Mouse (Mus musculus): Measurements from ENCODE around the gene Nudt17.
"Not testable (repeated sequence)": the region's sequence is repeated elsewhere in the genome, so short reads cannot be mapped to it uniquely, and the experiment has no call there.

Nudt17 gene

DNA sequence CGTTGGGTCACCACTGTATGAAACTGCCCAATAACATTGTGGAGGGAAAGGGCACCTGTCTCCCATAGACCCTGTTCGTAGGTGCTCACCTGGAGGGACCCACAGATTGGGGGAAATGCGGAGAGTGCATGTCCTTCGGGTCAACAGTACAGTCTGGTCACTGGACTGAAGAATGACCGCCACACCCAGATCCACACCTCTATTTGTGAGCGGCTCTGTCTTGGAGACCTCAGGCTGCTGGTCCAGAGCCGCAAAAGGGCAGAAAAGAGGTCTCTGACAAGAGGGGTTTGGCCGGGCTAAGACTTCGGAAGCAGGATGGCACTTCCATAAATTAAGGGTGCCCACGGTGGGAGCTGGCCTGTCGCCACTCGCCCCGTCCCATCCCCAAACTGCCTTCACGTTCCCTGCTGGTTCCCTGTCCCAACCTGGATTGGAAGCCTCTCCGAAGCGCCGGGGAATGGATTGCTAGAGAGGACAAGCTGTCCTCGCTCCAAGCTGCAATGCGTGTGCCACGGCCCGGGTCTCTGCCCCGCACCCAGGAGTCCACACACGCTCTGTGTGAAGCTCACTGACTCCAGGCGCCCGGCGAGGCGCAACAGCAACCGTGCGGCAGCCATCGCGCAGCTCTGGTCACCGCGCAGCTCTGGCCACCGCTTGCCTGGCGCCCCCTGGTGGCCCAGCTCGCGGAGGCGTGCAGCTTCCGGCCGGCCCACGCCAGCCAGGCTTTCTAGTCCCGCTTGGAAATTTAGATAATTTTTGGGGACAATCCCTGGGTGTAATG lies at the start of gene Nudt17:
Nudt17 (minus strand) TSS at position 660 of the 781 bp plus-strand sequence.
- DNase-seq (ENCODE audit: low read depth, low spot score): no peak

DNA sequence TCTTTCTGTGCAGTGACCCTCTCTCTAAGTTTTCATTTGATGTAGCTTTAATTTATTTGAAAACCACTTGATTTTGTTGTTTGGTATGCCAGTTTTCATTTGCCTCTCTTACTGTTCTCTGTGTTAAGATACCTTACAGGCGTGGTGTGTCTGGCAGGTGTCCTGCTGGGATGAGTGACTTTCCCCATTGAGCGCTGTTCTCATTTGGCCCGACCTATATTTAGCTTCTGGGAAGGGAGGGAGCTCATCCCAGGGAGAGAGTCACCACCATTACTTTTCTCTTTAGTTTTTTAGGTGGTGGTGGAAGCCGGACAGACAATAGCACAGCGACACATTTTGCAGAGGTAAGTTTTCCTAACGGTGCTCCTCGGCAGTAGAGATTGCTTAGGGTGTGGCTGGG lies 49.3 kb upstream of the Nudt17 start:
- no peak for DNase-seq (ENCODE audit: low read depth, low spot score)

DNA sequence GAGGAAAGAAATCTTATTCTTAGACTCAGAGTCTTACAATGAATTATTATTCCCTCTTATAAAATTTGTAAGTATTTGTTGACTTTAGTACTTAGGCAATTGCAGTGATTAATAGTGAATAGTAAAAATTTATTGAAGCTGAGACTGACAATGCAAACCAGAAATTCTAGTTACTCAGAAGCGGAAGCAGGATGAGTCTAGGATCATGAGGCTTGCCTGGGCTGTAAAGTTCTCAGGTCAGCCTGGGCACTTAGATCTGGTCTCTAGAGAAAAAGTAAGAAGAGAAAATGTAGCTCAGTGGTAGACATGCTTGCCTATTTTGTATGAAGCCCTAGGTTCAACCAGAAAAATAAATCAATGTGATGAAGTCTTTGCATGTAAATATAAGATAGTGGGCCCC lies 47.6 kb upstream of the Nudt17 start:
- DNase-seq (ENCODE audit: low read depth, low spot score): no peak

DNA sequence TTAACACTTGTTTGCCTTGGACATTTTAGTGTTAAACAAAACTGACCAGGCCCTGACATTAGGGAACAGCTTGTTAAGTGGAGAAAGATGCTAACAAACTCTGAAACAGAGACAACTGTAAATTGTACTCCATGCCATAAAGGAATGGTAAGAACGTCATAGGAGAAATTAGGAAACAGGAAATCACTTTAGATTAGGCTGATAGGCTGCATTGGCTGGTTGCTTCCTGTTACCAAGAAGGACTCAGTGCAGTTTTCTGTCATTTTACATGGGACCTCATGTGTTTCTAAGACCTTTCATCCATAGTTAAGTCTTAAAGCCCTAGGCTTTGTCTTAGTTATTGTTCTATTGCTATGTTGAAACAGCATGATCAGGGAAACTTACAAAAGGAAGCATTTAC lies 38.5 kb upstream of the Nudt17 start:
- DNase-seq (ENCODE audit: low read depth, low spot score): no peak

DNA sequence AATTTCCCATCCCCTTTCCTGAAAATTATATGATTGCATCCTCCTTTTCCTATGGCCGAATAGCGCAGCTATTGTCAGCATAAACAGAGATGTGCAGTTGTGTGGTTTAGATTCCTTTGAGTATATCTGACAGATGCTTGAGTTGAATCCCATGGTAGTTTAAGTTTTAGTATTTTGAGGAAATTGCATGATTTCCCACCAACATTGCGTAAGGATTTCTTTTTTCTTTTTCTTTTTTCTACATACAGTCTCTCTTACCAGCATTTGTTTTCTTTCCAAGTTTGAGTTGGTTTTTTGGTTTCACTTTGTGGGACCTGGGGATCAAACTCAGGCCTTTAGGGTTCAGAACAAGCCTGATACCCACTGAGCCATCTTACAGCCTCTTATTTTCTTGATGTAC lies 36.0 kb upstream of the Nudt17 start:
- no peak for DNase-seq (ENCODE audit: low read depth, low spot score)

DNA sequence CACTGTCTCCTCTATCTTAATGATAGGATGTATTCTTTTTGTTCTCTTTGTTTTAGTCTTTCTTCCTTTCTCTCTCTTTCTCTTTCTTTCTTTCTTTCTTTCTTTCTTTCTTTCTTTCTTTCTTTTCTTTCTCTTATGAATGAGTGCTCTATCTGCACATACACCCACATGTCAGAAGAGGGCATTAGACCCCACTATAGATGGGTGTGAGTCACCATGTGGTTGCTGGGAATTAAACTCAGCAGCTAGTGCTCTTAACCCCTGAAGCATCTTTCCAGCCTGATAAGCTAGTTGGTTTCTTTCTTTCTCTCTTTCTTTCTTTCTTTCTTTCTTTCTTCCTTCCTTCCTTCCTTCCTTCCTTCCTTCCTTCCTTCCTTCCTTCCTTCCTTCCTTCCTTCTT lies 31.9 kb upstream of the Nudt17 start:
- DNase-seq (ENCODE audit: low read depth, low spot score): not testable (repeated sequence)

DNA sequence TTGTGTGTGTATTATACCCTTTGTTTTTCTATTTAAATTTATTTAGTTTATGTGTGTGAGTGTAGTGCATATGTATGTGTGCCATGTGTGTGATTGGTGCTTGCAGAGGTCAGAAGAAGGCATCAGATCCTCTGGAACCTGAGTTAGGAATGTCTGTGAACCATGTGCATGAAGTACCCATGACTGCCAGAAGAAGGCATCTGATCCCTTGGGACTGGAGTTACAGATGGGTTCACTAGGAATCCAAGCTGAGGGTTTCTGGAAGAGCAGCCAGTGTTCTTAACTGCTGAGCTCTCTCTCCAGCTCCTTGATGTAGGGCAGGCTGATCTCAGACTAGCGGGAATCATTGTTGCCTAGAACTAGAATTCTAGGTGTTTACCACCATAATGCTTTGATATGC lies 29.6 kb upstream of the Nudt17 start:
- DNase-seq (ENCODE audit: low read depth, low spot score): no peak

DNA sequence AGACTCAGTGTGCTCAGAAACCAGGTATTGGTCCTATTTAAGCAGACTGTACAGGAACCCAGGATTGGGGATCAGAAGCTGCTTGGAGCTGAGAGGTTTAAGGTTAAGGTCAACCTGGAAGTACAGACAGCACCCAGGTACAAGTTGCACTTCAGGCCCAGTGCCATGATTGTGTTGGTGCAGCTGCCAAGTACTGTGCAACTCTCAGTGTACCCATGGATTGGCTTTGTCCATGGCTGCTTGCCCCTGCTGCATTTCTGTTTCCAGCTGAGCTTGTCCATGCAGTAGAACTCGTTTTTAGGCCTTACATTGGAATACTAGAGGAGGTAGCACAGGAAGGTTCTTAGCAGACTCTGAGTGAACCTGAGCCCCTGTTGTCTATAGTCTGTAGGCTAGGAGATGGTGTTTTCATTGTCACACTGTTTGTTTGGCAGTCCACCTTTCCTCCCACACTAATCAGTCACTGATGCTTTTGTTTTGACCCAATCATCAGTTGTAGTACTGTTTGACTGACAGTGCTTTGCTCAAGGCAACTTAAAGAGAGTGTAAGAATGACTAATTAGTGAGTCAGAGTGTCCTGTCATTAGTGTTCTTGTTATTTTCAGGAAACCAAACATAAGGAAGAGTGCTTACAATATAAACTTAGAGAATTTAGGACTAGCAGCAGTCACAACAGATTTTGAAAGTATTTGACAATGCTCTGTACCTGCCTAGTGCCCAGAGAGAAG lies 28.8 kb upstream of the Nudt17 start:
- DNase-seq (ENCODE audit: low read depth, low spot score): no peak

DNA sequence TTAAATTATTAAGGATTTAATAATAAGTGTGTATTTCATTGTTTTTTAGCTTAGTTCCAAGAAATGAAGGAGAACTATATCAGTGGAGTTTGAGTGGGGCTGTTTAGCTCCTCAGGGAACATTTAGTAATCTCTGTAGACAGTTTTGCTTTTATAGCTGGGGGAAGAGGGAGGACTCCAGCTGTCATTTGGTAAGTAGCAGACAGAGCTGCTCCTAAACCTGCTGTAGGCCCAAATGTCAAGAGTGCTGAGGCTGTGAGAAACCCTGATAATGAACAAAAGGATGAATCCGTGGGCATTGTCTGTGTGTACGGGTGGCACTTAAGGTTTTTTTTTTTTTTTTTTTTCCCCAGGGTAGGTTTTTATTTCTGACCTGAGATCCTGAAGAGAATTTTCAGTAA lies 26.8 kb upstream of the Nudt17 start:
- no peak for DNase-seq (ENCODE audit: low read depth, low spot score)

DNA sequence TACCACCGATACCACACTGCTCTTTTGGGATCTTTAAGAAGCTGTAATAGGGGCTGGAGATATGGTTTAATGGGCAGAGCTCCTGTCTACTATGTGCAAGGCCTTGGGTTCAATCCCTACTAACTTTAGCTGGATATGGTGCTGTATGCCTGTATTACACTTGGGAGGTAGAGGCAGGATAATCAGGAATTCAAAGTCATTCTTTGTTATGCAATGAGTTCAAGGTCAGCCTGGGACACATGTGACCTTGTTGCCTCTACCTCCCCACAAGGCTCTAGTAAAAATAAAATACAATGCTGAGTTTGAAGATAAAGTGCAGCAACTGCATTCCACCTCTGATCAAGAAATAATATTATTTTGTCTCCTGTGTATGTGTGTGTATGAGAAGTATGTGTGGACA lies 25.6 kb upstream of the Nudt17 start:
- DNase-seq (ENCODE audit: low read depth, low spot score): no peak

DNA sequence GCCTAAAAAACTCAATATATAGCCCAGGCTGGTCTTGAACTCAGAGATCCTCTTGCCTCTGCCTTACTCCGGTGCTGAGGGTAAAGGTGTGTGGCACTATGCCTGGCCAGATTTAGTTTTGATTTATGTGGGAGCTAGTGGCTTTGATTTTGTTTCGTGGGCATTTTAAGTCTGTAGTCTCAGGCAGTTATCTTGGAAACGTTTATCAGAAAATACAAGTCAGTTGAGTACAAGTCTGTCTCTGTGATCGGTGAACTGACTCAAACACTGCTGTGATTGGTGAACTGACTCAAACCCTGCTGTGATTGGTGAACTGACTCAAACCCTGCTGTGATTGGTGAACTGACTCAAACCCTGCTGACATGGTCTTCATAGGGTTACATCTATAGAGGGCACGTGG lies 22.4 kb upstream of the Nudt17 start:
- DNase-seq (ENCODE audit: low read depth, low spot score): no peak

DNA sequence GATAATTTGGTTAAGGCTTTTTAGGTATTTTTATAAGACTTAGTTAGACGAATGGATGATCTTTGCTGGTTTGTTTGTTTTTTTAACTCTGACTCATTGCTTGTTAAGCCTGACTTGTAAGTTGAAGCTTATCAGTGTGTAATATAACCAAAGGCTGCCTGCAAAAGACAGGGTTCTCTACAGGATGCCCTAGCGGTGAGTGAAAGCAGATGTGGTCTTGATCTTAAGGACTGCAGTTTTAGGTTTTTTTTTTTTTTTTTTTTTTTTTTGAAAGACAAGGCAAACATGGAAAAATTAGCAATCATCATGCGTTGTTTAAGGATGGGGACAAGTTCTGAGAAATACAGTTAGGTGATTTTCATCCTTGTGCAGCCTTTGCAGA lies 21.0 kb upstream of the Nudt17 start:
- DNase-seq (ENCODE audit: low read depth, low spot score): no peak

DNA sequence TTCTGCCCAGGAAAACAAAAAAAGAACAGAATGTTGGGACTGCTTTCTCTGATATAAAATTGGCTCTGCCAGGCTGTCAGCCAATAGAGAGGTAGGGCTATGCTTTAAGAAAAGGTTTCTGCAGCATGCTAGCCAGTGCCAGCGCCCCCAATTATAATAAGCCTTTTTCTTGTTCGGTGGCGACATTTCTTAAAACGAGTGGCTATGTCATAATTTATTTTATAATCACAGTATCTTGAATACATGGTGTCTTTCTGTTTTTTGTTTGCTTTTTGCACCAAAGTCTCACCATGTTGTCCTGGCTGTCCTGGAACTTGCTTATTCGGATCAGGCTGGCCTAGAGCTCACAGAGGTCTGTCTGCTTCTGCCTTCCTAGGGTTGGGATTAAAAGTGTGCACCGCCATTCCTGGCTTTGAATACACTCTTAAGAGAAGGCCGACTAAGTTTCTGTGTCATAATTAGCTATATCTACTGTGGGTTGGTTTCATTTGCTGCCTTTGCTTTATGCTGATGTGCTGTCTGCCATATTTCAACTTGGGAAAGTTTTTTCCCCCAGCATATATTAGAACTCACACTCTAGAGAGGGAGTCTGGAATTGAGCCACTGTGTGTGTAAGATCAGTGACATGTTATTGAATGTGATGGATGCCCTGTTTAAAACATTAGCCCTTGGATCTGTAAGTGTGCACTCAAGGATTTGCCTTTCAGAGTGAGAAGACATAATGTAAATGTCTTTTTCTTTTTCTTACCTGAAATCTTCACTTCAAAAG lies 20.5 kb upstream of the Nudt17 start:
- DNase-seq (ENCODE audit: low read depth, low spot score): no peak

DNA sequence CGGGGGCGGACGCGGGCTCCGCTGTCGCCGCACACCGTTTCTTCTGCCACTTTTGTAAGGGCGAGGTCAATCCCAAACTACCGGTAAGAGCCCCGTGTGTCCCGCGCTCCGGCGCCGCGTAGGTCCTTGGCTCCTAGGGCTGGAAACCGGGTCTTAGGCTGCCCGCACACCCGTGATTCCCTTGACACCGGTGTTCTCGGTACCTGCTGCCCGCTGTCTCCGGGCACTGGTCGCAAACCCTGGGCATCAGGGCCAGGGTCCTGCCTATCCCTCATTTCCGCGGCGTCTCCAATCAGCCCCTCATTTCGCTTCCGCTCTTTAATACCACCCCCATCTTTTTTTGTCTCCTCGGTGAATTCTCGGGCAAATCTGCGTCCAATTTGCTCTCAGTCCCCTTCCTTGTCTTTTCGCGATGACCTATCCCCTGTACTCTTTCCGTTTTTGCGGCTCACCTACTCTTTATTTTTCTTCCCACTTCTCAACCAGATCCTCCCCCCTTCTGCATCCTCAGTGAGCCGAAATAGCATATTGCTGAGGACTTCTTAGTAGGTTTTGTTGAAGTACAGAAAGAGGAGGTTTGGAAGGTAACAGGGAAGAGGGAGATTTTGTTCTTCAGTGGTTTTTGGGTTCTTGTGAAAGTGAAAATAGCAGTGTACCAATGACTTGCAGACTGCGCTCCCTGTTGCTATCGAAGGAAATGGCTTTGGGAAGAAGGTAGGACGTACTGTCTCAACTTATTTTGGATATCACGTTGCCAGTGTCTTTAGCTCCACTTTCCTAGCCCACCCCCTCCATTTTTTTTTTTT lies 19.7 kb upstream of the Nudt17 start:
- no peak for DNase-seq (ENCODE audit: low read depth, low spot score)

DNA sequence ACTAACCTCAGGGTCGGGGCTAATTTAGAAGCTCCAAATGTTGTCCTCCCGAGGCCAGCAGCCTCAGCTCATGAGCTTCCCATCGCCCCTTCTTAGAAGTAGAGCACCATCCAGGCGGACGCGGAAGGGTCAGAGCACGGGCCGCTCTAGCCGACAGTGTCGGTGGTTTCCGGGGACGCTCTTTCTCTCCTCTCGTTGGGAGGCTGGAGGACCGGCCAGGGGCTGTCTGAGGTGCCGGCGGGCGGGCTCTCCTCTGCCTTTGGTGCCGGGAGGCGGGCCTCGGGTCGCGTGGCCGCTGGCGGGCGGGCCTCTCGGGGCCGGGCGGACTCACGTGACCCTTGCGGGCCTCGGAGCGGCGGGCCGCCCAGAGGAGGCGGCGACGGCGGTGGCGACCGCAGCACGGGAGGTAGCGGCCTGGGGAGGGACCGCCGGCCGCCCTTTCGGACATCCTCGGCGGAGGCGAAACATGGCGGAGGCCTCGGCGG lies 19.0 kb upstream of the Nudt17 start, which contains the start of the genes Polr3c and Rnf115:
Polr3c (minus strand) TSS at position 286 of the 485 bp plus-strand sequence.
Rnf115 (plus strand) TSS at position 322 of the 485 bp plus-strand sequence.
- peak; percentile 76 for DNase-seq (ENCODE audit: low read depth, low spot score)

DNA sequence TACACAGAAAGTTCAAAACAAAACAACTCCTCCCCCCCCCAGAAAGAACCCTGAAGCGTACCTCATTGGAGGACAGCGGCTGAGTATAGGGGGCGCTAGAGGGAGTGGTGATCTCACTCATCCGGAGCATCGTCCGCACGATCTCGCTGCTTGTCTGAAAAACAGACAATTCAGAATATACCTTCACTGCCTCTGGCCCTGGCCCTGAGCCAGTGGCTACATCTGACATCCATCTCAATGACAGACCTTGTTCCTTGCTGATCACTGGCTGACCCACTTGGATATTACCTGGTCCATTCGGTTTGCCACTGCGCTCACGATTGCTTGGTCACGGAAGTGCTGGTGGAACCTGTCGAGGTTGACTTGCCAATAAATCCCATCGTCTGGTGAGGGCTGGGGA lies 10.8 kb upstream of the Nudt17 start:
- DNase-seq (ENCODE audit: low read depth, low spot score): no peak

DNA sequence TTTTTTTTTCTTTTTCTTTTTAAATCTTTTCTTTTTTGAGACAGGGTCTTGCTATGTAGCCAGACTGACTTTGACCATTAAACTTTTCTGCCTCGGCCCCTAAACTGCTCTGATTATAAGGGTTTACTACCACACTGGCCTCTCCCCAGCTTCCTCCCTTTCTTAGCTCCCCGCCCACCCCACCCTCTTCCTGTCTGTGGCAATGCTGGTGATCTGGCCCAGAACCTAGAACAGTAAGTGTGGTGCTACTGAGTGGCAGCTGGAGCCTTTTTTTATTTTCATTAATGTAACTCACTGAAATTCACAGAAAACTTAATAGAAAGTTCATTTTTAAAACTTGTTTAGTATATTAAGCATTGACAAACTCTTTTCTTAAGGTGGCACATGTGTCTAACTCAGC lies 7.5 kb upstream of the Nudt17 start:
- DNase-seq (ENCODE audit: low read depth, low spot score): no peak

DNA sequence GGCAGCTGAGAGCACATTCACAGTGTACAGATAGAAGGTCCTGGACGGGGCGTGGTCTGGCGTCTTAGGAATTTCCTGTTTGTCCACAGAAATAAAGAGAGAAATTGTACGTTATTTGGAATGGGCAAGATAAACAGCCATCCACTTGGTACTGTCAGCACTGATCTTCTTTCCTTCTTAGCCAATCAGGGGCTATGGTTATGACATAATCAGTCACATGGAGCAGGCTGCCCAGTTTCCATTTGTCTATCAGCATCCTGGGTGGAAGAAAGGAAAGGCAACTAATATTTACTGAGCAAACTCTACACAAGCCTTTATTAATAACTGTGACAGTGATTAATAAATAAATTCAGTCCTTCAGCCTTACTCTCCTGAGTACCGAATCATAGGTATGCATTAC lies 5.9 kb upstream of the Nudt17 start:
- no peak for DNase-seq (ENCODE audit: low read depth, low spot score)

DNA sequence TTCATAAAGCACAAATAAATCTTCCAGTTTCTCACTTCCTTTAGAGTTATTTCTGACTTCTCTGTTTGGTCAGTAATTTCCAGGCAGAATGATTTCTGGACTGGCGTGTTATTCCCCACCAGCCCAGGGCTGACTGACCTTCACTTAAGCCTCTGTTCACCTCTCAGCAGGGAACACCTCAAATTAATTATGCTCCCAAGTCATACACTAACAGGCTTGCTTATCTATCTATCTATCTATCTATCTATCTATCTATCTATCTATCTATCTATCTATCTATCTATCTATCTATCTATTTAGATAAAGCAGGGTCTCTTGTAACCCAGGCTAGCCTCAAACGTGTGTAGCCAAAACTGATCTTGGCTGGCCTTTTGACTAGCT lies 312 bp upstream of the Nudt17 start:
- no peak for DNase-seq (ENCODE audit: low read depth, low spot score)

DNA sequence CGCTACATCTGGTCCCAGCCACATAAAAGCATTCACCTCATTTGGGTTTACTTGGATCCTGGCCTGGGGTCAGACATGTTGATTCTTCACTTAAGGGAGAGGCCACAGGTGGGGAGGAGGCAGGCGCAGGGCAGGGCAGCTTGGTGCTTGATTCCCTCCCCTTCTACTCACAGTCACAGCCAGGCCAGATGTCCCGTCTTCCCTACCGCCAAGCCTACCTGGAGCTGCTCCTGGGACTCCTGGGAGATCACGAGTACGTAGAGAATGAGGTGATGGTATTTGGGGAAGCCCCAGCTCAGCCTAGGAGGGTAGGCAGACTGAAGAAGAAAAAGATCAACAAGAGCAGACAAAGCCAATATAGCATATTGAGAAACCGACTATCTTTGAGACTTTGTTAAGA lies 1.4 kb downstream of the Nudt17 start:
- DNase-seq (ENCODE audit: low read depth, low spot score): no peak

DNA sequence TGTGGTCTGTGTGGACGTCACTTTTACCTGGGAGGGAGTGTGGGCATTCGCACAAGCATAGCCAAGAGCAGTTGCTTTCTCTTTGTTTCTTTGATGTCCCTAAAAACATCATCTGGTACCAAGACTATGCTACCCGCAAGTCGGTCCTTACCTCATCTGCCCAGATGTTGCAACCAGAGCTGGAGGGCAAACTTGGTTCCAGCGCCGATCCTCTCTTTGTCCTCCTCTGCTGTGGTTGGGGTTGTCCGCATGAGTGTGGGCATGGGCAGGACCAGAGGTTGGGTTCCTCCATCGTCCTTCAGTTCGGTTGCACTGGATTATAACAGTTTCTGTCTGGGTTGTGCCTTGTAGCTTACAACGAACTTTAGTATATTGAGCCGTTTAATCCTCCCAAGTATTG lies 2.1 kb downstream of the Nudt17 start:
- DNase-seq (ENCODE audit: low read depth, low spot score): no peak
